Mouse (Mus musculus) left cerebral cortex, postnatal 14 days (tissue): ENCODE data around the gene Stxbp4. TPM values are rescaled to one million over a fixed set of nuclear protein-coding genes. Genes with fewer than 3 reads are reported as not detected.
A peak's percentile ranks its signal among the peaks of the same experiment; 100 is the strongest.

Source experiments
- DNase-seq, 2 experiments: peaks; one replicate each; pipeline ENCODE4 v3.0.0; 2021 to 2022; ENCODE audit warnings: low spot score in 2 of 2, mixed read lengths in 1 of 2
- intact Hi-C: fragments of 180-260 bp; cut with DNase I; formaldehyde crosslinking; loops from one replicate; pipeline ENCODE4 v1.15.1; 2025
- total RNA-seq, 2 experiments: library from RNA; stranded (reverse); gene quantifications; 2 replicates each; pipeline ENCODE4 v1.2.3; 2021

The Stxbp4 gene
- total RNA-seq, 2 experiments from 2014 or later, result 8.8 to 10.4 TPM

GRCm38 (mm10) chr11:90657527-90657926, 19.6 kb upstream of the Stxbp4 start:
- DNase-seq, result no peak
- intact Hi-C loops, result no loop called here

GRCm38 (mm10) chr11:90652603-90653002, 14.7 kb upstream of the Stxbp4 start:
- DNase-seq, result no peak

DNA sequence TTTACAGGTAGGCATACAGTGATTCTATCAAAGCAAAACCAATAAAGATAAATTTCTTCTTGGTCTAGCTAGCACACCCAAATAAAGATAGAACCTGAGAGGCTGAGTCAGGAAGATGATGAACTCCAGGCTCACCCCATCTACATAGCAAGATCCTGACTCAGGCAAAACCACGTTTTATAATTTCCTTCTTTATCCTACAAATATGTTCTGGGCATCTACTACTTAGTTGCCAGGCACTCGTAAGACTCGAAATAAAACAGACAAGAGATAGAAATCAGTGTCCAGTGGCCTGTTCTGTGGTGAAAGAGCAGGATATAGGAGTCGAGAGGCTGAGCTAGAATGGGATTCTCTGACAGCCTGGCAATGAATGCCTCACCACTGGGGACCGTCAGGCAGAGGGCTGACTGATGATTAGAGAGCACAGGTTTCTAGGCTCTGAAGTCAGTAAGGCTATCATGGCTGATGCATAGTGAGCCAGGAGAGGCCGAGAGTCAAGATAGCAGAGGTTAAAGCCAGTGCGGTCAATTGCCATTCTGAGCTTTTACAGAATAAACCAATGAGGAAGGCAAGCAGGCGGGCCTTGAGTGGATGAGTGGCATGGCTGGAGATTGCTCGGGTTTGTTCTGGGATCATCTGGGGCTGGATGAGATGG, 12.5 kb upstream of the Stxbp4 start:
- DNase-seq, result no peak
- intact Hi-C loops, result no loop called here

More at GRCm38 (mm10) chr11:90652603-90653002, 14.7 kb upstream of the Stxbp4 start:
- intact Hi-C loops, result no loop called here

DNA sequence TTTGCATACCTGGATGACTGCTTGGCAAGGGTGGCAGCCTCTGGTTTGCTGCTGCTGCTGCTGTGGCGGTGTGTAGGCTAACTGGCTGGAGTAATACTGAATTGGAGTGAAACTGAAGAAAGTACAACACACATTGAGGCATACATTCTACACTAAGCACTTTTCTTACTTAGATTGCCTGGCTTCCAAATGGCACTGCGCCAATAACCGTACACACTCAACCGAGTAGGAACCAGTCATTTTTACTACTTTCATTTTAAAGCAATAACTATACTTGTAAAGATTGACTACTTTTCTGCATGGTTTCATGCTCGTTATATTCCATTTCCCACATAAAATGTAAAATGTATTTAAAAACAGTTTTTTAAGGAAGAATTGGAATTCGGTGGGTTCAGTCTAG, 11.9 kb upstream of the Stxbp4 start:
- intact Hi-C loops, result no loop called here
- peak in 1 of 2 experiments; percentile 37 for DNase-seq

DNA sequence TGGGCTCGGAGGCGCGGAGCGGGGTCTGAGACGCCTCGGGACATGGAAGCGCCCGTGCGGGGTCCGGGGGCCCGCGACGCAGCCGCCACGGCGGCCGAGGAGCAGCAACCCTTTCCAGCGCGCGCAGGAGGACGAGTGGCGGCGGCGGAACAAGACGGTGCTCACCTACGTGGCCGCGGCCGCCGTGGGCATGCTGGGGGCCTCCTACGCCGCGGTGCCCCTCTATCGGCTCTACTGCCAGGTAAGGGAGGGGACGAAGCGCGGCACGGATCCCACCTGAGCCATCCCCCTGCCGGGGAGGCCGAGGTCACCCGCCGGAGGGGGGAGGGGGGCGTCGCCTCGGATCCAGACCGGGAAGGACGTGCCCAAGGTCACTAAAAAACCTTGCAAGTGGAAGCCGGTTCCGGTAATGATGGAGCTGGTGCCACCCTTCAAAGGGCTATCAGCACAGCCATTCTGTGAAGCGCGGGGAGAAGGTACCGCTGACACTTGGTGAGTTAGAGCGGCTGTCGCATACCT, 487 bp upstream of the Stxbp4 start:
- intact Hi-C loops, result loop anchor here (10.0 kb wide), 1 partner anchor 634 kb away; the partner anchor contains the start of gene Pctp
- DNase-seq, result peak in 1 of 2 experiments; percentile 17

DNA sequence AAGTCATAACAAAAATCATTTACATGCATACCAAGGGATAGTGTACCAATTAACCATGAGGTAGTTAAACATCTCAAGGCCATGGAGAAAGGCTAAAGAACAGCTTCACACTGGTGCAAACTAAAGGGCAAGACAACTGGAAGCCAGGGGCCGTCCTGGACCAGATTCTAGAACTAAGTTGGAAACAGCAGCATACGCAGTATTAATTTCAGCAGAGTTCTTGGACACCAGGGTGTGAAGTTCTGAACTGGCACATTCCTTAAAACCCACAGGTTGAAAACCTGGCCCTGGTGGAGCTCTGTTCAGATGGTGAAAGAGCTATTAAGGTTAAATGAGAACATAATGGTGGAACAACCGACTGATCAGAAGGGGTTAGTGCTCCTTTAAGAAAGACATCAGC, 3.2 kb downstream of the Stxbp4 start:
- intact Hi-C loops, result loop anchor here (10.0 kb wide), 1 partner anchor 630 kb away; the partner anchor contains the start of gene Pctp
- no peak for DNase-seq

- no peak for DNase-seq
- intact Hi-C loops, result loop anchor here (10.0 kb wide), 1 partner anchor 628 kb away; the partner anchor contains the start of gene Pctp
Measured at GRCm38 (mm10) chr11:90632480-90632879, 5.4 kb downstream of the Stxbp4 start.

- no peak for DNase-seq
- intact Hi-C loops, result no loop called here
Measured at GRCm38 (mm10) chr11:90627751-90628150, 10.1 kb downstream of the Stxbp4 start.

- no peak for DNase-seq
- intact Hi-C loops, result no loop called here
Measured at GRCm38 (mm10) chr11:90625174-90625573, 12.7 kb downstream of the Stxbp4 start.

DNA sequence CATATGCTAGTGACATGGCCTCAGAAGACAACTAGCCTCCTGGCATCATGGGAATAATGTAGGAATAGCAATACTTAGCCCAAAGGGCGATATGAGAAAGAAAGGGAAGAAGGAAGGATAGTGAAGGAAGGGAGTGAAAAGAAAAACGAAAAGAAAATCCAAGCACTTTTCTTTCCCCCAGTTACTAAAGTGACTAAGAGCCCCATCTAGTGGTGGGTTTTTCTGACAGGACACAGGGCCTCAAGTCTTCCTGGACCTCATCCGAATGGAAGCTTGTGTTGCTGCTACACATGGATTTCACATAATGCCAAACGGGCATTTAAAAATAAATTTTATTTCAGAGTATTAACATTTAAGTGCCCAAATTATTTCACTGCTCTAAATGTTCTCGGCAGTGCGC, 14.4 kb downstream of the Stxbp4 start:
- DNase-seq, result peak; percentile 64 to 70
- intact Hi-C loops, result loop anchor here (5.0 kb wide), 2 partner anchors 306 to 441 kb away; no protein-coding TSS in a partner anchor

DNA sequence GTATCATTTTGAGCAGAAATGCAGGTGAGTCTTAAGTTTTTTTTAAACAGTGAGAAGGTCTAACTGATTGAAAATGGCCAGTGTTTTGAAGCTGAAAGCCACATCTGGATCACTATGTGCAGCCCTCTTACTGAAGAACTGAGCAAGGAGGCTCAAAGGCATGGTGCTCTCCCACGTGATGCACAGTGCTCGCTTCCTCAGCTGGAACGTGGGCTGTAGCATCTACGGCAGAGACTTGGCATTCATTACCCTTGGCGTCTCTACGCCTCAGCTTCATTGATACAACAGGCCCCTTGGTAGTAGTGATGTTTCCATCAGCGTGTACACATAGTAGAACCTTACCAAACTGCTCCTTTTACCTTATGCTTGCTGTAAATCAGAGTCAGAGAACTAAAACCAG, 15.4 kb downstream of the Stxbp4 start:
- no peak for DNase-seq
- intact Hi-C loops, result loop anchor here (5.0 kb wide), 2 partner anchors 305 to 440 kb away; no protein-coding TSS in a partner anchor

GRCm38 (mm10) chr11:90622044-90622443, 15.8 kb downstream of the Stxbp4 start:
- intact Hi-C loops, result loop anchor here (5.0 kb wide), 2 partner anchors 305 to 440 kb away; no protein-coding TSS in a partner anchor
- DNase-seq, result no peak

- DNase-seq, result peak in 1 of 2 experiments; percentile 41
- intact Hi-C loops, result loop anchor here (5.0 kb wide), 1 partner anchor 309 kb away; no protein-coding TSS in a partner anchor
Measured at GRCm38 (mm10) chr11:90616431-90616830, 21.5 kb downstream of the Stxbp4 start.

DNA sequence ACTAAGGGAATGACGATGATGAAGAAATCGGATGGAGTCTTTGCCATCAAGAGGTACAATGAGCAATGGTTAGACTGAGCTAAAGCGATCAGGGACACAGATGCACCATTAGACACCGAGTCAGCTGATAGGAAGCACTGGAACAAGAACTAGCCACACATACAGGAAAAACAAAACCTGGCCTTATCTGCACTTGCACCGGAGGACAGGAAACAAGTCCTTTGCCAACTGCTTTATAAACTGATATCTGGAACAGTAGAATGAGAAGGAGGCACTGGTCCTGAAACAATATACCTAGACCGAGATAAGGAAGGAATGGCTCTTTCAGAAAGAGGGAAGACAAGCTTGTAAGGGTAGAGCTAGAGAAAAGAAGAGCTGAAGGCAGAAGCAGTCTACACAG, 23.1 kb downstream of the Stxbp4 start:
- no peak for DNase-seq
- intact Hi-C loops, result loop anchor here (5.0 kb wide), 2 partner anchors 197 to 307 kb away; no protein-coding TSS in a partner anchor

DNA sequence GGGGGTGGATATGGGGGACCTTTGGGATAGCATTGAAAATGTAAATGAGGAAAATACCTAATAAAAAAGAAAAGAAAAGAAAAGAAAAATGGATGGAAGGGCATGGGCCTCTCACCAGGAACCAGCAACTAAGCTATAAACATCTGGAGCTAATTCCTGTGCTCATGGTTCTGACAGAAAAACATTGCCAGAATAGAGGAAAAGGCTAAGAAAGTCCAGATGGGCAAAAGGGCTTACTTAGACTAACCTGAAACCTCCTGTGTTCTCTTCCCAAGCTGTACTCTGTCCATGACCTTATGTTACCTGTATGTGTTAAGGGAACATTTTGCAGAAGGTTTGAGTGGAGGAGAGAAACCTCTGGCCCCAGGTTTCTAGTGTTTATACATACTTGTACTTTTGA, 25.8 kb downstream of the Stxbp4 start:
- DNase-seq, result no peak
- intact Hi-C loops, result loop anchor here (5.0 kb wide), 1 partner anchor 195 kb away; no protein-coding TSS in a partner anchor

DNA sequence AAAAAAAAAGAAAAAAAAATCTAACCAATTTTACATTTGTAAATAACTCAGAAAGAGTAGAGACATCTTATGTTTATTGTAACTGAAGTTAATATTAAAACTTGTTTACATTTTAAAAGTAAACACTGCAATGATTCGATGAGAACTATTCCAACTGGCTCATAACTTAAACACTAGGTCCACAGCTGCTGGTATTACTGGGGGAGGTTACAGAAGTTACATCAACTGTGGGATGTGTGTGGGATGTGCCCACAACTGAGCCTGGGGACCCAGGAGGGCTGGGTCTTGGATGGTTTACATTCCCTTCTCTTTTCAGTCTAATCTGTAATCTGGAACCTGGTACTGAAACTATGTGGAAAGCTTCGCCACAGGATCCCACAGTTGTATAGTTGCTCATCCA, 34.8 kb downstream of the Stxbp4 start:
- no peak for DNase-seq
- intact Hi-C loops, result no loop called here

GRCm38 (mm10) chr11:90595826-90596225, 42.1 kb downstream of the Stxbp4 start:
- no peak for DNase-seq
- intact Hi-C loops, result no loop called here

- DNase-seq, result no peak
- intact Hi-C loops, result no loop called here
Measured at GRCm38 (mm10) chr11:90590996-90591395, 46.9 kb downstream of the Stxbp4 start.

DNA sequence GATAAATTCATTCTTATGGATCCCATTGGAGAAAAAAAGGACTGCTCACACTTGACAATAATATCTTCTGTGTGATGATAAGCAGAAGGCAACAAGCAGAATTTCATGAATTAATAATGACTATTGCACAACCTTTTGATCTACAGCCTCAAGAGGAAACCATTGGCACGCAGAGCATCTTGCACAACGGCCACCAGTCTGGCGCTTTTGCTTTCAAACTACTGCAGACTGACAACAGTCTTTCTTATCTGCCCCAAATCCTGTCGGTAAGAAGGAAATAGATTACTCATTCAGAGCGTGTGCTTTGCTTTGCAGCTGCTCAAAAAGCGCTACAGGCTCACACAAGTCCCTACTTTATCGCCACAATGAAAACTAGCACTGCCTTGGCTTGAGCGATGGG, 51.7 kb downstream of the Stxbp4 start:
- DNase-seq, result no peak
- intact Hi-C loops, result no loop called here

DNA sequence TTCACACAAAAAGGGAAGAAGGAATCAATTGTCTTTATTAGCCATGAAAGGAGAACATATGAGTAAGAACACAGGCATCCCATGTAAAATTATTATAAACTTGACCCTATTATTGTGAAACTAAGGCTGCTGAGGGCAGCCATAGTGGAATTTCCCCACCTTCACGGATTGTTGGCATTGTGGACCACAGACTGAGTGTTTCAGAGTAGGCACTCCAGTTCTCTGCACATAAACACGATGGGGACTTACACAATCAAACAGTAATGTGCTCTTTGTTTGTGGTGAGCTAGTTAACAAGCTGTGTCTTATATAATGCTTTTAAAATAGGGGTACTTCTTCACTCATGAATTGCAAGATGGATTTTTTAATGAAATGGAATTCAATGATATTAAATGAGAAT, 52.1 kb downstream of the Stxbp4 start:
- DNase-seq, result no peak
- intact Hi-C loops, result no loop called here
